Mouse (Mus musculus) forebrain, embryonic 15.5 days (tissue): ENCODE measurements around the gene Hypk. TPM values are rescaled to one million over a fixed set of nuclear protein-coding genes. Genes with fewer than 3 reads are reported as not detected.
A peak's percentile ranks its signal among the peaks of the same experiment; 100 is the strongest.
"Not testable (repeated sequence)": the region's sequence is repeated elsewhere in the genome, so short reads cannot be mapped to it uniquely, and the experiment has no call there.

Experiments used
- ATAC-seq: fragments of 200-750 bp; cut with Nextera tagmentation; replicated peaks from 2 replicates; pipeline ENCODE4 v1.8.0; 2017; ENCODE audit warnings: mild to moderate bottlenecking, moderate TSS enrichment, moderate library complexity
- H3K27ac ChIP-seq: fragments of 300-500 bp; sonication (generic); replicated peaks from 2 replicates; pipeline ENCODE4 v1.5.1; 2015; ENCODE audit warnings: mild to moderate bottlenecking, inconsistent platforms
- H3K27me3 ChIP-seq: fragments of 300-500 bp; sonication (generic); 2 replicates; pipeline ENCODE4 v1.6.1; 2015; ENCODE audit warnings: inconsistent platforms
- H3K36me3 ChIP-seq: fragments of 300-500 bp; sonication (generic); 2 replicates; pipeline ENCODE4 v1.6.1; 2015; ENCODE audit warnings: mild to moderate bottlenecking, inconsistent platforms
- H3K4me1 ChIP-seq: fragments of 300-500 bp; sonication (generic); 2 replicates; pipeline ENCODE4 v1.6.1; 2015; ENCODE audit warnings: inconsistent platforms
- H3K4me2 ChIP-seq: fragments of 300-500 bp; sonication (generic); replicated peaks from 2 replicates; pipeline ENCODE4 v1.6.1; 2015; ENCODE audit warnings: mild to moderate bottlenecking, inconsistent platforms
- H3K4me3 ChIP-seq: fragments of 300-500 bp; sonication (generic); 2 replicates; pipeline ENCODE4 v1.5.1; 2015; ENCODE audit warnings: mild to moderate bottlenecking, inconsistent platforms
- H3K9ac ChIP-seq: fragments of 300-500 bp; sonication (generic); replicated peaks from 2 replicates; pipeline ENCODE4 v1.6.1; 2015; ENCODE audit warnings: mild to moderate bottlenecking, inconsistent platforms
- H3K9me3 ChIP-seq: fragments of 300-500 bp; sonication (generic); 2 replicates; pipeline ENCODE4 v1.6.1; 2016; ENCODE audit warnings: inconsistent platforms
- WGBS: fragments of 180-500 bp; shearing (Covaris S2); methylation state at CpG from one replicate; pipeline ENCODE4 v1.1.7; 2015; ENCODE audit warnings: mixed read lengths; 5-methylcytosine and 5-hydroxymethylcytosine counted together
- polyA plus RNA-seq: library from polyadenylated mRNA; unstranded; fragments of >200 nt; fragmentation: Nextera tagmentation; extraction: Ambion mirVana; gene quantifications from 2 replicates; pipeline ENCODE4 v1.2.1, GENCODE M21; 2015

Gene Hypk
- polyA plus RNA-seq, 1 experiment from 2014 or later = 112 TPM

- peak overlapping the region; percentile 70 for H3K4me3 ChIP-seq
- peak overlapping the region; percentile 80 for H3K27ac ChIP-seq
- H3K9ac ChIP-seq = peak overlapping the region; percentile 66
- H3K4me2 ChIP-seq = peak overlapping the region; percentile 73
- no peaks in the 10 kb centered on the region for H3K36me3 ChIP-seq
- H3K27me3 ChIP-seq = no peaks in the 10 kb centered on the region
- ATAC-seq = no peak; the same call in 1 of the 2 replicates
- H3K4me1 ChIP-seq = peaks cover 8% of the 10 kb centered on the region
- WGBS = 36% methylated on average over 8 of the region's 8 CpGs
- no peaks in the 10 kb centered on the region for H3K9me3 ChIP-seq
These were observed 21.1 kb downstream of the Hypk start for GRCm38 (mm10) chr2:121474180-121474535.

- not testable (repeated sequence) for H3K36me3 ChIP-seq, ATAC-seq, H3K9me3 ChIP-seq, H3K27ac ChIP-seq, H3K27me3 ChIP-seq, H3K4me2 ChIP-seq, H3K4me1 ChIP-seq, H3K4me3 ChIP-seq, H3K9ac ChIP-seq
- 96% methylated on average over 2 of the region's 2 CpGs for WGBS
These were observed 22.2 kb downstream of the Hypk start for GRCm38 (mm10) chr2:121475306-121475705.

GRCm38 (mm10) chr2:121477491-121478266 is 24.6 kb downstream of the Hypk start:
- no peaks in the 10 kb centered on the region for H3K27me3 ChIP-seq
- H3K9ac ChIP-seq = no peak overlapping the region
- peaks cover 8% of the 10 kb centered on the region for H3K4me1 ChIP-seq
- no peak overlapping the region for H3K27ac ChIP-seq
- no peak overlapping the region for H3K4me2 ChIP-seq
- no peak overlapping the region for H3K4me3 ChIP-seq
- WGBS = 80% methylated on average over 3 of the region's 3 CpGs
- no peaks in the 10 kb centered on the region for H3K9me3 ChIP-seq
- ATAC-seq = no peak
- no peaks in the 10 kb centered on the region for H3K36me3 ChIP-seq

GRCm38 (mm10) chr2:121480498-121480897 is 27.4 kb downstream of the Hypk start:
- WGBS = 73% methylated on average over 3 of the region's 3 CpGs
- H3K4me1 ChIP-seq = no peaks in the 10 kb centered on the region

GRCm38 (mm10) chr2:121480916-121481315 is 27.8 kb downstream of the Hypk start:
- H3K9ac ChIP-seq, H3K27me3 ChIP-seq, H3K27ac ChIP-seq, ATAC-seq, H3K9me3 ChIP-seq, H3K4me2 ChIP-seq, H3K4me1 ChIP-seq, H3K4me3 ChIP-seq, H3K36me3 ChIP-seq: not testable (repeated sequence)
- 91% methylated on average over 13 of the region's 13 CpGs for WGBS

More at GRCm38 (mm10) chr2:121480498-121480897, 27.4 kb downstream of the Hypk start:
- no peaks in the 10 kb centered on the region for H3K9me3 ChIP-seq
- no peaks in the 10 kb centered on the region for H3K36me3 ChIP-seq
- no peak overlapping the region for H3K4me3 ChIP-seq
- no peak overlapping the region for H3K27ac ChIP-seq
- no peak overlapping the region for H3K4me2 ChIP-seq
- H3K9ac ChIP-seq = no peak overlapping the region
- ATAC-seq = no peak
- no peaks in the 10 kb centered on the region for H3K27me3 ChIP-seq

GRCm38 (mm10) chr2:121483576-121483975 is 30.5 kb downstream of the Hypk start:
- Histone ChIP-seq H3K9ac (no peak overlapping the region), H3K9me3 (no peaks in the 10 kb centered on the region), H3K4me2 (no peak overlapping the region), H3K4me3 (no peak overlapping the region), H3K4me1 (no peaks in the 10 kb centered on the region), H3K36me3 (no peaks in the 10 kb centered on the region), H3K27ac (no peak overlapping the region), H3K27me3 (no peaks in the 10 kb centered on the region)
- ATAC-seq = no peak
- 25% methylated on average over 8 of the region's 8 CpGs for WGBS

- 77% methylated on average over 2 of the region's 2 CpGs for WGBS
These were observed 31.3 kb downstream of the Hypk start for GRCm38 (mm10) chr2:121484403-121484802.

GRCm38 (mm10) chr2:121501550-121501949 is 48.5 kb downstream of the Hypk start:
- H3K4me2 ChIP-seq, H3K27me3 ChIP-seq, H3K4me3 ChIP-seq, H3K27ac ChIP-seq, H3K9ac ChIP-seq, ATAC-seq, H3K4me1 ChIP-seq, H3K36me3 ChIP-seq, H3K9me3 ChIP-seq: not testable (repeated sequence)
- WGBS = 94% methylated on average over 3 of the region's 6 CpGs

More at GRCm38 (mm10) chr2:121484403-121484802, 31.3 kb downstream of the Hypk start:
- not testable (repeated sequence) for H3K36me3 ChIP-seq, H3K27ac ChIP-seq, H3K27me3 ChIP-seq, H3K4me3 ChIP-seq, H3K4me2 ChIP-seq, H3K4me1 ChIP-seq, H3K9me3 ChIP-seq, ATAC-seq, H3K9ac ChIP-seq

- H3K9ac ChIP-seq = peak within 1 kb of the TSS; percentile 59
- peak within 1 kb of the TSS; percentile 72 for H3K4me2 ChIP-seq
- H3K4me1 ChIP-seq = peaks cover 22% of the 10 kb centered on the region
- not testable (repeated sequence) for H3K9me3 ChIP-seq, H3K27me3 ChIP-seq, H3K36me3 ChIP-seq
- 4% methylated on average over 42 of the region's 42 CpGs for WGBS
- H3K4me3 ChIP-seq = peak within 1 kb of the TSS; percentile 54
- peak; percentile 94 for ATAC-seq
- peak within 1 kb of the TSS; percentile 66; the same call in 1 of the 2 replicates for H3K27ac ChIP-seq
These were observed 53.1 kb downstream of the Hypk start, which contains the start of the genes Mfap1a and Wdr76 for GRCm38 (mm10) chr2:121505942-121506882. Gene Mfap1a (minus strand): TSS chr2:121506665. Gene Wdr76 (plus strand): TSS chr2:121506723.

- H3K9me3 ChIP-seq = no peaks in the 10 kb centered on the region
- no peaks in the 10 kb centered on the region for H3K27me3 ChIP-seq
- no peak overlapping the region for H3K27ac ChIP-seq
- peak overlapping the region; percentile 54 for H3K4me3 ChIP-seq
- 13% methylated on average over 12 of the region's 12 CpGs for WGBS
- peak overlapping the region; percentile 72 for H3K4me2 ChIP-seq
- H3K4me1 ChIP-seq = peaks cover 22% of the 10 kb centered on the region
- peak overlapping the region; percentile 59 for H3K9ac ChIP-seq
- no peak for ATAC-seq
- peaks cover 9% of the 10 kb centered on the region; the same call in 1 of the 2 replicates for H3K36me3 ChIP-seq
These were observed 54.3 kb downstream of the Hypk start for GRCm38 (mm10) chr2:121507173-121507950.

- Histone ChIP-seq H3K9ac (peak overlapping the region; percentile 59; the same call in 1 of the 2 replicates), H3K4me3 (peak overlapping the region; percentile 54), H3K4me1 (peaks cover 22% of the 10 kb centered on the region), H3K27ac (no peak overlapping the region), H3K9me3 (no peaks in the 10 kb centered on the region), H3K27me3 (no peaks in the 10 kb centered on the region), H3K36me3 (peaks cover 9% of the 10 kb centered on the region; the same call in 1 of the 2 replicates), H3K4me2 (peak overlapping the region; percentile 72)
- WGBS = 89% methylated on average over 2 of the region's 2 CpGs
- no peak for ATAC-seq
These were observed 54.9 kb downstream of the Hypk start for GRCm38 (mm10) chr2:121507951-121508330.
